Mouse (Mus musculus) myocyte (in vitro differentiated cells): Measurements from ENCODE around the gene Polr3c. TPM values are rescaled to one million over a fixed set of nuclear protein-coding genes. Genes with fewer than 3 reads are reported as not detected.
"Not testable (repeated sequence)": the region's sequence is repeated elsewhere in the genome, so short reads cannot be mapped to it uniquely, and the experiment has no call there.

Experiments
- H3K27me3 ChIP-seq: one replicate; pipeline ENCODE4 v1.6.1; 2011; ENCODE audit not compliant: control insufficient read depth, insufficient read depth, insufficient read length
- H3K36me3 ChIP-seq: one replicate; pipeline ENCODE4 v1.6.1; 2011; ENCODE audit not compliant: control insufficient read depth, insufficient read depth
- H3K4me2 ChIP-seq: one replicate; pipeline ENCODE4 v1.6.1; 2011; ENCODE audit warnings: low read depth, control low read depth
- H3K4me3 ChIP-seq: one replicate; pipeline ENCODE4 v1.5.1; 2011; ENCODE audit warnings: mild to moderate bottlenecking, control low read depth, moderate library complexity
- H3K79me2 ChIP-seq: one replicate; pipeline ENCODE4 v1.6.1; 2011; ENCODE audit not compliant: control insufficient read depth, insufficient read depth
- H3ac ChIP-seq: one replicate; pipeline ENCODE4 v1.6.1; 2011; ENCODE audit not compliant: control insufficient read depth, insufficient read length
- CEBPB ChIP-seq: IDR thresholded peaks from 2 replicates; pipeline ENCODE4 v1.6.1; 2011; ENCODE audit warnings: mild to moderate bottlenecking, moderate library complexity; ENCODE audit not compliant: poor library complexity, insufficient read depth, severe bottlenecking
- E2F4 ChIP-seq: IDR thresholded peaks from one replicate; pipeline ENCODE4 v1.6.1; 2011; ENCODE audit warnings: mild to moderate bottlenecking, control low read depth, moderate library complexity; ENCODE audit not compliant: insufficient read depth
- MAX ChIP-seq: IDR thresholded peaks from one replicate; pipeline ENCODE4 v1.6.1; 2011; ENCODE audit warnings: low read depth, mild to moderate bottlenecking, control low read depth
- MYOD1 ChIP-seq, 3 experiments: IDR thresholded peaks; one replicate each; pipeline ENCODE4 v1.6.1; 2011; ENCODE audit warnings: control low read depth in 2 of 3, low read depth in 2 of 3, mild to moderate bottlenecking in 2 of 3, moderate library complexity in 1 of 3; ENCODE audit not compliant: insufficient read length in 2 of 3, control insufficient read depth in 1 of 3
- MYOG ChIP-seq, 3 experiments: IDR thresholded peaks; one replicate each; pipeline ENCODE4 v1.6.1; 2011; ENCODE audit warnings: control low read depth in 2 of 3, low read depth in 2 of 3, mild to moderate bottlenecking in 2 of 3; ENCODE audit not compliant: insufficient read length in 2 of 3, control insufficient read depth in 1 of 3, insufficient read depth in 1 of 3
- POLR2A ChIP-seq: IDR thresholded peaks from one replicate; pipeline ENCODE4 v1.6.1; 2011; ENCODE audit warnings: low read depth, mild to moderate bottlenecking, control low read depth, moderate library complexity; ENCODE audit not compliant: insufficient read length
- POLR2AphosphoS2 ChIP-seq: IDR thresholded peaks from one replicate; pipeline ENCODE4 v1.6.1; 2011; ENCODE audit warnings: low read depth, control low read depth; ENCODE audit not compliant: insufficient read length
- REST ChIP-seq: IDR thresholded peaks from one replicate; pipeline ENCODE4 v1.6.1; 2011; ENCODE audit warnings: mild to moderate bottlenecking, control low read depth, moderate library complexity; ENCODE audit not compliant: insufficient read depth, insufficient read length
- SRF ChIP-seq: IDR thresholded peaks from one replicate; pipeline ENCODE4 v1.6.1; 2011; ENCODE audit warnings: low read depth; ENCODE audit not compliant: control insufficient read depth, insufficient read length
- TCF12 ChIP-seq: IDR thresholded peaks from one replicate; pipeline ENCODE4 v1.6.1; 2011; ENCODE audit warnings: mild to moderate bottlenecking, control low read depth; ENCODE audit not compliant: poor library complexity, insufficient read depth, severe bottlenecking
- TCF3 ChIP-seq: IDR thresholded peaks from one replicate; pipeline ENCODE4 v1.6.1; 2011; ENCODE audit warnings: low read depth, control low read depth; ENCODE audit not compliant: insufficient read length
- USF1 ChIP-seq: IDR thresholded peaks from one replicate; pipeline ENCODE4 v1.6.1; 2011; ENCODE audit warnings: low read depth, mild to moderate bottlenecking, control low read depth, moderate library complexity
- polyA plus RNA-seq: library from polyadenylated mRNA; unstranded; fragments of >200 nt; fragmentation: generic; extraction: Trizol; gene quantifications from one replicate; pipeline ENCODE4 v1.2.1, GENCODE M21; 2012; ENCODE audit warnings: missing spikeins

Gene Polr3c
- polyA plus RNA-seq, 1 experiment = 46.6 TPM

- Histone ChIP-seq H3K4me2 (no peak overlapping the region), H3K4me3 (no peak overlapping the region), H3K36me3 (no peaks in the 10 kb centered on the region), H3ac (no peak overlapping the region), H3K27me3 (no peaks in the 10 kb centered on the region), H3K79me2 (no peaks in the 10 kb centered on the region)
- TF ChIP-seq POLR2A = no peak
- no peak for TF ChIP-seq MYOG (IDR thresholded peaks at IDR 0.05; ENCODE audit: control insufficient read depth in 1 of 3, insufficient read depth in 1 of 3, insufficient read length in 2 of 3, low read depth in 2 of 3)
- TF ChIP-seq POLR2AphosphoS2 = no peak
- no peak for TF ChIP-seq TCF12
- TF ChIP-seq CEBPB = no peak
- TF ChIP-seq SRF = no peak
- TF ChIP-seq REST = no peak
- TF ChIP-seq TCF3 = no peak
- no peak for TF ChIP-seq USF1
- no peak for TF ChIP-seq MAX
- no peak for TF ChIP-seq MYOD1 (IDR thresholded peaks at IDR 0.05; ENCODE audit: control insufficient read depth in 1 of 3, insufficient read length in 2 of 3, low read depth in 2 of 3)
Measured at GRCm38 (mm10) chr3:96690298-96690697, 37.1 kb downstream of the Polr3c start.

DNA sequence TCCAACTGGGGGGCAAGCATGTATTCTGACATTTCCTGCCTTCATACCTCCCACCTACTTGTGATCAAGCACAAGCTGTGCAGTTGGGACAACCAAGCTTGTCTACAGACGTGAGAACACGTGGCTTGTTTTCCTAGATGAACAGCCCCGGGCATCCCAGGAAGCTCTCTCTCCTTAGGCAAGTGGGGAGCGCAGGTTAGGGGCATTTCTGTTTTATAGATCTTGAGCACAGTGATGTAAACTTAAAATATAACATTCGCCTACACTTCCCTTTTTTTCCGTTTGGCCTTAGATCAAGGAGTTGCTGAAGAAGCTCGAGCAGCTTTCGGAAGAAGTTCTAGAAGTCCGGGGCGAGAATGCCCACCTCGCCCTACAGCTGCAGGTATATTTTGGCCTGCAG lies 38.6 kb downstream of the Polr3c start:
- no peak for TF ChIP-seq MYOG (IDR thresholded peaks at IDR 0.05; ENCODE audit: control insufficient read depth in 1 of 3, insufficient read depth in 1 of 3, insufficient read length in 2 of 3, low read depth in 2 of 3)
- TF ChIP-seq POLR2AphosphoS2 = no peak
- TF ChIP-seq MAX = no peak
- no peak for TF ChIP-seq TCF12
- TF ChIP-seq USF1 = no peak
- TF ChIP-seq TCF3 = no peak
- no peak for TF ChIP-seq SRF
- TF ChIP-seq E2F4 = no peak
- TF ChIP-seq CEBPB = no peak
- TF ChIP-seq POLR2A = no peak
- no peak for TF ChIP-seq REST
- TF ChIP-seq MYOD1 (IDR thresholded peaks at IDR 0.05; ENCODE audit: control insufficient read depth in 1 of 3, insufficient read length in 2 of 3, low read depth in 2 of 3) = no peak
- no peak overlapping the region for H3K4me2 ChIP-seq

GRCm38 (mm10) chr3:96686057-96686456 lies 41.4 kb downstream of the Polr3c start:
- not testable (repeated sequence) for H3K79me2 ChIP-seq, H3K36me3 ChIP-seq, H3K27me3 ChIP-seq, H3ac ChIP-seq, H3K4me2 ChIP-seq, H3K4me3 ChIP-seq

More for the DNA sequence above, 38.6 kb downstream of the Polr3c start:
- Histone ChIP-seq H3K4me3 (no peak overlapping the region), H3ac (no peak overlapping the region), H3K36me3 (no peaks in the 10 kb centered on the region), H3K27me3 (no peaks in the 10 kb centered on the region), H3K79me2 (no peaks in the 10 kb centered on the region)

DNA sequence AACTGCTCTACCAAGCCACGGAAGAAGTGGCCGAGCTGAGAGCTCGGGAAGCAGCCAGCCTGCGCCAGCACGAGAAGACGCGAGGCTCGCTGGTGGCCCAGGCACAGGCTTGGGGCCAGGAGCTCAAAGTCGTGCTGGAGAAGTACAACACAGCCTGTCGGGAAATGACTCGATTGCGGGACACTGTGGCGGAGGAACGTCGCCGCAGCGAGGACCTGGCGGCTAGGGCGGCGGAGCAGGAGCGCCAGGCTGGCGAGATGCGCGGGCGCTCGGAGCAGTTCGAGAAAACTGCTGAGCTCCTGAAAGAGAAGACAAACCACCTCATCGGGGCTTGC lies 42.6 kb downstream of the Polr3c start:
- no peaks in the 10 kb centered on the region for H3K27me3 ChIP-seq
- no peak overlapping the region for H3K4me3 ChIP-seq
- H3K36me3 ChIP-seq = no peaks in the 10 kb centered on the region
- H3K79me2 ChIP-seq = no peaks in the 10 kb centered on the region
- no peak overlapping the region for H3K4me2 ChIP-seq
- H3ac ChIP-seq = no peak overlapping the region
- TF ChIP-seq REST = no peak
- no peak for TF ChIP-seq SRF
- no peak for TF ChIP-seq MAX
- TF ChIP-seq MYOD1 (IDR thresholded peaks at IDR 0.05; ENCODE audit: control insufficient read depth in 1 of 3, insufficient read length in 2 of 3, low read depth in 2 of 3) = no peak

DNA sequence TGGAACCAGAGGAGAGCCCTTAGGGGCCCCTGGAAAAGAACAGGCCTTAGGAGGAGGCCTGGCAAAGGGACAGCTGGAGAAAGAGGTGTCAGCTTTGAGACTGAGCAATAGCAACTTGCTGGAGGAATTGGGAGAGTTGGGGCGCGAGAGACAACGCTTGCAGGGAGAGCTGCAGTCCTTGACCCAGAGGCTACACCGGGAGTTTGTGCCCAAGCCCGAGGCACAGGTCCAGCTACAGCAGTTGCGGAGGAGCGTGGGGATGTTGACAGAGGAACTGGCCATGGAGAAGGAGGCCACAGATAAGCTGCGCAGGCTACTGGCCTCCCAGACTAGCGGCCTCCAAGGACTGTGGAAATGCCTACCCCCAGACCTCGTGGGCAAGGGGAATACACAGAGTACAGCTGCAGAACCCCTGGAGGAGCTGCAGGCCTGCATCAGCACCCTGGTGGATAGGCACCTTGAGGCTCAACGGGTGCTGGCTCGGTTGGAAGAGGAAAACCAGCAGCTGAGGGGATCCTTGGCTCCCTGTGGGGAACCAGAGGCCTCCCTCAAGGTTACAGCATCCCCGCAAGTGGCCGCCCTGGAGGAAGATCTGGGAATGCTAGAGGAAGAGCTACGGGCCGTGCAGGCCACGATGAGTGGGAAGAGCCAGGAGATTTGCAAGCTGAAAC lies 43.1 kb downstream of the Polr3c start:
- no peaks in the 10 kb centered on the region for H3K27me3 ChIP-seq
- H3K4me2 ChIP-seq = no peak overlapping the region
- no peak overlapping the region for H3ac ChIP-seq
- no peaks in the 10 kb centered on the region for H3K79me2 ChIP-seq
- no peaks in the 10 kb centered on the region for H3K36me3 ChIP-seq
- TF ChIP-seq USF1 (no peak), E2F4 (no peak), POLR2AphosphoS2 (no peak), REST (no peak), SRF (no peak), MAX (no peak), MYOD1 (IDR thresholded peaks at IDR 0.05; ENCODE audit: control insufficient read depth in 1 of 3, insufficient read length in 2 of 3, low read depth in 2 of 3) (no peak), POLR2A (no peak), TCF3 (no peak), TCF12 (no peak), MYOG (IDR thresholded peaks at IDR 0.05; ENCODE audit: control insufficient read depth in 1 of 3, insufficient read depth in 1 of 3, insufficient read length in 2 of 3, low read depth in 2 of 3) (no peak), CEBPB (no peak)
- H3K4me3 ChIP-seq = no peak overlapping the region
